Mouse (Mus musculus): ENCODE results near the gene Knstrn. TPM values are rescaled to one million over a fixed set of nuclear protein-coding genes. Genes with fewer than 3 reads are reported as not detected.

Knstrn gene
- 66.2 and 84.2 TPM in 2 replicates for polyA plus RNA-seq (2014; fragmentation: Nextera tagmentation; extraction: Ambion mirVana)

DNA sequence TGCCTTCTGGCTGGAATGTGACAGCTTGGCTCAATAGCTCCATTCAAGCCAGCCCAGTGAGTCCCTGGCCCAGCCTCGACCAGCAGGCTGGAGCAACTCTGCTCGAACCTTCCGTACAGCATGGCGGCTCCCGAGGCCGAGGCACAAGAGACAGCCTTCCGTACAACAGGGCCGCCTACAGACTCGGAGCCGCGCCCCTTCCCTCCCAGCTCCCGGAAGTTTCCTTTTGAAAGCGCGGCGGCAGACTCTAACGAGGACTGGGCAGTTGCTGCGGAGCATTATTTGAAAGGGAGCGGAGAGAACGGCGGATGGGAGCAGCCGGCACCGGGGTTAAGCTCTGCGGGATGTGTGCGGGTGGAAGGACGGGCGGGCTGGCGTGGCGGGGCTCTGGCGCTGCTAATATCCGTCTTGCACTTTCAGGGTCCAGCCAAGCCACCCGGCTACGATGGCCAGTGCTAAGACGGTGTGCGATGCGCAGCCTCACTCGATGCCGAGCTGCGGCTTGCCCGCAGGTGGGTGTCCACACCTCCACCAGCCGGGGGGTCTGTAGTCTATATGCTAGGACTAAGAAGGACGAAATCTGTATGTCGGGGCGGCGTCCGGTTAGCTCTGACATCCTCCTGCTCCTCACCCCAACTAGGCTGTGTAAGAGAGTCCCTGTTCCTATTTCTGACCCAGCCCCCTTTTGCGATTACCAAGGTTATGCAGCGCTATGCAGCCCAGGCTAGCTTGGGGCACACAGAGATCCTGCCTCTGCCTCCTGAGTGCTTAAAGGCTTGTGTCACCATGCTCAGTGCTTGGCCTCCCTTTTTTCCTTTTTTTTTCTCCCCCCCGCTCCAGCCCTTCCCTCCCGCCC lies at the start of gene Knstrn:
Gene Knstrn, plus strand, starts transcription at position 23 of the 856 bp plus-strand sequence.
- Histone ChIP-seq H3K9ac (ENCODE audit: low read length) (peak within 1 kb of the TSS; percentile 77), H3K27ac (ENCODE audit: low read depth, low read length) (peak within 1 kb of the TSS; percentile 65), H3K4me2 (ENCODE audit: low read length) (peak within 1 kb of the TSS; percentile 86), H3K9me3 (replicated peaks; ENCODE audit: control insufficient read depth, low read length) (no peaks in the 10 kb centered on the region), H3K4me3 (ENCODE audit: low read depth, low read length) (peak within 1 kb of the TSS; percentile 66), H3K27me3 (replicated peaks; ENCODE audit: control insufficient read depth, insufficient read depth, low read length) (no peaks in the 10 kb centered on the region), H3K36me3 (ENCODE audit: control insufficient read depth, insufficient read depth, low read length) (peaks cover 19% of the 10 kb centered on the region; the same call in 1 of the 2 replicates), H3K4me1 (ENCODE audit: control insufficient read depth, insufficient read depth, low read length) (peaks cover 2% of the 10 kb centered on the region; the same call in 1 of the 2 replicates)
- 2% methylated on average over 47 of the region's 49 CpGs for WGBS
- ATAC-seq (peak; percentile 98), DNase-seq (ENCODE audit: low spot score) (peak; percentile 97)

DNA sequence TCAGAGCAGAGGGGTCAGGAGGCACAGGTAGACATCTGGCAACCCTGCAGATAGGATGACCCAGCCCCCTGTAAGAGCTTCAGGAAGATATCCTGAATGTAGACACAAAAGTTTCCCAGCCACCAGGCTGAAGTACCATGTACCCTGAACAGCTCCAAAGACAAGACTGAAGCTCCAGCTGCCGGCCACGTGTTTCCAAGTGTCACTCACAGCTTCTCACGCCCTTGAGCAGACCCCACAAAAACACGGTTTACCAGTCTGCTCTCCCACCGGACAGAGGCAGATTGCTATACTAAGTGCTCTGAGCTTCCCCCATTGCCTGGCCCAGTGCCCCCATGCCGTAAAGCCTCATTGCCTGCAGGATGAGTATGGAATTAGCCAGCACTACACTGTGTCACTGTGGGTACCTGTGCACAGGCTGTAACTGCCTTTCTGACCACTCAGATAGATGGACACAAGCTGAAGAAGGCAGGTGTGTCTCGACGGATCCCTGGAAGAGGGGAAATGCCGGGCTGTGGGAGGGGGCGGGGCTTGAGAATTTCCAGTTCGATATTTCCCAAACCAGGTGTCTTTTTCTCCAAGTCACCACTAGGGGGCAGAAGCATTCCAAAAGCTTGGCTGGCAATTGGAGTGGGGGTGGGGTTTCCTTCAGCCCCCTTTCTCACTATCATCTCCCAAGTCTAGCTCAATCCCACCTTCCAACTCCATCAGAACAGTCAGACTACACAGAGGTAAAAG lies 49.5 kb upstream of the Knstrn start:
- DNase-seq (ENCODE audit: low spot score) (peak; percentile 70), ATAC-seq (no peak)
- H3K4me2 ChIP-seq (ENCODE audit: low read length): no peak overlapping the region
- H3K36me3 ChIP-seq (ENCODE audit: control insufficient read depth, insufficient read depth, low read length): no peaks in the 10 kb centered on the region
- H3K9me3 ChIP-seq (replicated peaks; ENCODE audit: control insufficient read depth, low read length): no peaks in the 10 kb centered on the region
- no peaks in the 10 kb centered on the region for H3K27me3 ChIP-seq (replicated peaks; ENCODE audit: control insufficient read depth, insufficient read depth, low read length)
- peaks cover 29% of the 10 kb centered on the region for H3K4me1 ChIP-seq (ENCODE audit: control insufficient read depth, insufficient read depth, low read length)
- no peak overlapping the region for H3K9ac ChIP-seq (ENCODE audit: low read length)
- 20% methylated on average over 11 of the region's 11 CpGs for WGBS
- no peak overlapping the region for H3K4me3 ChIP-seq (ENCODE audit: low read depth, low read length)
- no peak overlapping the region for H3K27ac ChIP-seq (ENCODE audit: low read depth, low read length)

DNA sequence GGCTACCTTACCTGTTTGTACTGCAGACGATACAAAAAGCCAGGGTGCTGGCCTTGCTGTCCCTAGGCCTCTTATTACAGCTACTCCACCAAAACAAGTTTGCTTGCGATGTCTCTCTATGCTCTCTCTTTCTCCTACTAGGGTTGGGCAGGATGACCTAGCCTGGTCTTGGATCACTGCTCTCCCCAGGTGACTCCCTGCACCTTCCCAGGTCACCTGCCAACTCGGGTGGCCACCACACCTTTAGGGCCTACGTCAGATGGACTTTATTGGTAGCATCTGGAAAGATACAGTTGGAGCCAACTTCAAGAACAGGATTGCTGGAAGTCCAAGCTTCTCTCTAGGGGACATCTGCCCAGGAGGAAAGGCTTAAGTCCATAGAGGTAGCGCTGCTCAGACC lies 48.9 kb upstream of the Knstrn start:
- DNase-seq (ENCODE audit: low spot score) (no peak), ATAC-seq (no peak)
- no peaks in the 10 kb centered on the region for H3K27me3 ChIP-seq (replicated peaks; ENCODE audit: control insufficient read depth, insufficient read depth, low read length)
- H3K9me3 ChIP-seq (replicated peaks; ENCODE audit: control insufficient read depth, low read length): no peaks in the 10 kb centered on the region
- peaks cover 27% of the 10 kb centered on the region for H3K4me1 ChIP-seq (ENCODE audit: control insufficient read depth, insufficient read depth, low read length)
- H3K9ac ChIP-seq (ENCODE audit: low read length): no peak overlapping the region
- no peak overlapping the region for H3K27ac ChIP-seq (ENCODE audit: low read depth, low read length)
- no peak overlapping the region for H3K4me2 ChIP-seq (ENCODE audit: low read length)
- H3K36me3 ChIP-seq (ENCODE audit: control insufficient read depth, insufficient read depth, low read length): no peaks in the 10 kb centered on the region
- WGBS: 91% methylated on average over 5 of the region's 5 CpGs
- no peak overlapping the region for H3K4me3 ChIP-seq (ENCODE audit: low read depth, low read length)

DNA sequence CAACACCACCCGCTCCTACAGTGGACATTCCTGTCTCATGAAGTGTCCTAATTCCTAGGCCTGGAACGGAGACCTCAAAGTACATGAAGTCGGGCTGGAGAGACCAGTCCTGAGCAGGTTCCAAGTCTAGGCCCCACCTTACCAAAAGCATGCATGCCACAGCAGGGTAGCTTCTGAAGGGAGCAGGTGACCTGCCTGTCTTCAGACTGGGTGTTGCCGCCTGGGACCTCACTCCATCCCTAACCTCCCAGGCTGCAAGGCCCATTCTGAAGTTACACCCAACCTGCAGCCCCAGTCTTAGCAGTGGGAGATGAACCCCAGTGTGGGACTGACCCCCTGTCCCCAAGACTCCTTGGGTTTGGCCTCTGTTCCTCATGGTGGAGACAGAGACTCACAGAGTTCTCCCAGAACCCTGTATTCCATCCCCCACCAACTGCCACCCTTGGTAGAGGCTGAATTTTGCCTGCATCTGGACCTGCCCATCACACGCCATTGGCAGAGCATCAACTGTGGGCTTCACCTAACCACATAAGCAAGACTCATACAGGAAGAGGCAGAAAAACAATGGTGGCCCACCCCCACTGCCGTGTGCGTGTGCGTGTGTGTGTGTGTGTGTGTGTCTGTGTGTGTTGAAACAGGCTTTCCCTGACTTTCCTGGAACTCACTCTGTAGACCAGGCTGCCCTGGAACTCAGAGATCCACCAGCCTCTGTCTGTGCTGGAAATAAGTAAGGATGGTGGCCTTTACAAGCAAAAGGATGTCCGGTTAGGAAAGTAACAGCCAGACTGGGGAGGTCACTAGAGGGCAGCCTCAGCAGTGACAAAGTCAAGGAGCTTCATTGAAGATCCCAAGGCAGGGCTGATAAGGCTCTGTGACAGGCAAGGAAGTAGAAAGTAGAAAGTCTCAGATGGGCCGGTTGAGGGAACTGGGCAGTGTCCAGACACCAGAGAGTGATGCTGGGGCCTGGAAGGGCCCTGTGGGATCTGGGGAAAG lies 47.5 kb upstream of the Knstrn start:
- DNase-seq (ENCODE audit: low spot score): no peak
- H3K4me3 ChIP-seq (ENCODE audit: low read depth, low read length): no peak overlapping the region
- H3K27ac ChIP-seq (ENCODE audit: low read depth, low read length): no peak overlapping the region
- no peak overlapping the region for H3K9ac ChIP-seq (ENCODE audit: low read length)
- H3K27me3 ChIP-seq (replicated peaks; ENCODE audit: control insufficient read depth, insufficient read depth, low read length): no peaks in the 10 kb centered on the region
- peaks cover 18% of the 10 kb centered on the region for H3K4me1 ChIP-seq (ENCODE audit: control insufficient read depth, insufficient read depth, low read length)
- no peaks in the 10 kb centered on the region for H3K9me3 ChIP-seq (replicated peaks; ENCODE audit: control insufficient read depth, low read length)
- H3K4me2 ChIP-seq (ENCODE audit: low read length): no peak overlapping the region
- ATAC-seq: no peak
- WGBS: 75% methylated on average over 10 of the region's 10 CpGs
- H3K36me3 ChIP-seq (ENCODE audit: control insufficient read depth, insufficient read depth, low read length): no peaks in the 10 kb centered on the region

DNA sequence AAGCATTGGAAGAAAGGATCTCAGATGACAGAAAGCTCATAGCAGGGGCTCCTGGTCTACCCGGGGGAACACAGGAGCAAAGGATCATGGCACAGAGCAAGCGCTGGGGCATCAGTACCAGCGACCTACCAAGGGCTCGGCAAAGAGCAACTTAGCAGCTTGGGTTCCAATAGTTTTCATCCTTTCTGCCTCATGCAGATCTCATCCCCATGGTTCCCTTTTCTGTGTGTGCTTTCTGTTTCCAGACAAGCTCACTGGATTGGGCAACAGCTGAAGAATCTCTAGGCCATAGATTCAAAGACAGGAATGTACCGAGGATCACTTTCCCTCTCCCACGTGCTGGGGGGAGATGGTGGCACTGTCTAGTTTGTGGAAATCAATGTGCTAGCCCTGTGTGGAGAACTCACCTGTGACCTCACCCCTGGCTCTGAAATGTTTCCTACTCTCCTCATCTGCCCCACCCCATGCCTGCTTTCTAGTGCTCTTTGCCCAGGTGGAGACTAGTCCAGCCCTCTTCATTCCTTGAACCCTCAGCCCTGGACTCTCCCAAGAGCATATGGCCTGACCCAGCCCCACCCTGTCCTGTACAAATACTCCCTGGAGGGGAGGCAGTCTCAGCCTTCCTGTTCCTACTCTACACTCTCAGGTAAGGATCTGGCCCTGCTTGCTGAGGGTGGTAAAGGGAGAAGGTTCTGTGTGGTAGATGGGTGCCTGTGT lies 41.5 kb upstream of the Knstrn start, which contains the start of gene Phgr1:
Gene Phgr1, plus strand, starts transcription at position 612 of the 717 bp plus-strand sequence.
- Histone ChIP-seq H3K9me3 (replicated peaks; ENCODE audit: control insufficient read depth, low read length) (no peaks in the 10 kb centered on the region), H3K4me3 (ENCODE audit: low read depth, low read length) (no peak within 1 kb of the TSS), H3K4me2 (ENCODE audit: low read length) (no peak within 1 kb of the TSS), H3K9ac (ENCODE audit: low read length) (no peak within 1 kb of the TSS), H3K36me3 (ENCODE audit: control insufficient read depth, insufficient read depth, low read length) (no peaks in the 10 kb centered on the region), H3K27ac (ENCODE audit: low read depth, low read length) (no peak within 1 kb of the TSS), H3K4me1 (ENCODE audit: control insufficient read depth, insufficient read depth, low read length) (peaks cover 8% of the 10 kb centered on the region), H3K27me3 (replicated peaks; ENCODE audit: control insufficient read depth, insufficient read depth, low read length) (no peaks in the 10 kb centered on the region)
- DNase-seq (ENCODE audit: low spot score) (no peak), ATAC-seq (no peak)
- 83% methylated on average over 6 of the region's 6 CpGs for WGBS

DNA sequence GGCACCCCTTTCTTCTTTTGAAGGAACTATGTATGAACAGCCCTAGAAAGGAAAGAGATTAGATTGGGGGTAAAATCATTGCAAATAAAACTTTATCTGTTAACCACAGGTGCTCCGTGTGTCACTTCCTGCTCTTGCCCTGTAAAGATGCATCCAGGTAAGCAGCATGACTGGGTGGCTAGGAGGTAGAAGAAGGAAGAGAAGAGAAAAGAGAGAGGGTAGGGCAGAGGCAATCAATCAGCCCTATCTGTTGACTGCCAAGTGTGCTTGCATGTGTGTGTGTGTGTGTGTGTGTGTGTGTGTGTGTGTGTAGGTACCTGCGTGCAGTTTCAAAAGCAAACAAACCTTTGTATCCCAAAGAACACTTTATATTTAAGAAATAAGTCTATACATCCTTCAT lies 39.3 kb upstream of the Knstrn start:
- DNase-seq (ENCODE audit: low spot score): no peak
- no peak for ATAC-seq
- Histone ChIP-seq H3K4me1 (ENCODE audit: control insufficient read depth, insufficient read depth, low read length) (peaks cover 13% of the 10 kb centered on the region), H3K4me3 (ENCODE audit: low read depth, low read length) (no peak overlapping the region), H3K27ac (ENCODE audit: low read depth, low read length) (no peak overlapping the region), H3K9ac (ENCODE audit: low read length) (no peak overlapping the region), H3K9me3 (replicated peaks; ENCODE audit: control insufficient read depth, low read length) (no peaks in the 10 kb centered on the region), H3K36me3 (ENCODE audit: control insufficient read depth, insufficient read depth, low read length) (no peaks in the 10 kb centered on the region), H3K4me2 (ENCODE audit: low read length) (no peak overlapping the region), H3K27me3 (replicated peaks; ENCODE audit: control insufficient read depth, insufficient read depth, low read length) (no peaks in the 10 kb centered on the region)
- WGBS: 81% methylated on average over 2 of the region's 2 CpGs

DNA sequence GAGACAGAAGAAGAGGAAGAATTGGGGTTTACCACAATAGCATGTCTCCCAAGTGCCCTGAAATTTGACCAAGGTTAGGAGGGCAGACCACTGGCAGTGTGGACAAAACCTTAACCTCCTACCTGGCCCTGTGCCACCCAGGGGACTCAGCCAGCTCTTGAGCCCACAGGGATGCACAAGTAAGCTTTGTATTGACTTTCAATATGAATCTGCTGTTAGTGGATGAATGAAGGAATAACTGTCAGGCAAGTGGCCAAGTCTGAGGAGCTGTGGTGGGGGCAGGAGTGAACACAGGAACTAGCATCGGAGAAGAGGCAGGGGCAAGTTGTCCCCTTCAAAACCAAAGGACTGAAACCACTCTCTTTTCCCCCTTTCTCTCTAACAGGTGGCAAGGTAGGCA lies 38.4 kb upstream of the Knstrn start:
- Histone ChIP-seq H3K9me3 (replicated peaks; ENCODE audit: control insufficient read depth, low read length) (no peaks in the 10 kb centered on the region), H3K36me3 (ENCODE audit: control insufficient read depth, insufficient read depth, low read length) (no peaks in the 10 kb centered on the region), H3K4me1 (ENCODE audit: control insufficient read depth, insufficient read depth, low read length) (peaks cover 13% of the 10 kb centered on the region), H3K9ac (ENCODE audit: low read length) (no peak overlapping the region), H3K27me3 (replicated peaks; ENCODE audit: control insufficient read depth, insufficient read depth, low read length) (no peaks in the 10 kb centered on the region), H3K27ac (ENCODE audit: low read depth, low read length) (peak overlapping the region; percentile 76), H3K4me3 (ENCODE audit: low read depth, low read length) (no peak overlapping the region), H3K4me2 (ENCODE audit: low read length) (no peak overlapping the region)
- ATAC-seq (no peak), DNase-seq (ENCODE audit: low spot score) (peak; percentile 42)
- WGBS: 38% methylated on average over 1 of the region's 1 CpGs

DNA sequence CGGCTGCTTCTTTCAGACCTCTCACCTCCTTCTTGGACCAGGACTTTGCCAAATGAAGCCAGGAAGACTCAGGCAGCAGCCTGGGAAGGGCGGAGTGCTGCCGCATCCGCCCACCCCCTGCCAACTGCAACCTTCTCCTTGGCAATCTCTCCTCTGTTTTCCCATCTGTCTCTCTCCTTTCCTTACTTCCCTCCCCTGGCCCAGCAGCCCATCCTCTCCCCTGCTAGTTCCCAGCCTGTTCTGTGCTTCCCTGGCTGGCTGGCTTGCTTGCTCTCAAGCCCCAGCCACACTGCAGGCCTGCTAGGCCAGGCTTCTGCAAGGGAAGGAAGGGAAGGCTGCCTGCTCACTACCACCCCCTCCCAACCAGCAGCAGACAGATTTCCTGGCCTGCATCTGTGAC lies 38.0 kb upstream of the Knstrn start:
- no peaks in the 10 kb centered on the region for H3K9me3 ChIP-seq (replicated peaks; ENCODE audit: control insufficient read depth, low read length)
- WGBS: 51% methylated on average over 3 of the region's 4 CpGs
- H3K36me3 ChIP-seq (ENCODE audit: control insufficient read depth, insufficient read depth, low read length): no peaks in the 10 kb centered on the region
- H3K9ac ChIP-seq (ENCODE audit: low read length): no peak overlapping the region
- H3K27ac ChIP-seq (ENCODE audit: low read depth, low read length): peak overlapping the region; percentile 76
- H3K4me2 ChIP-seq (ENCODE audit: low read length): no peak overlapping the region
- peaks cover 13% of the 10 kb centered on the region for H3K4me1 ChIP-seq (ENCODE audit: control insufficient read depth, insufficient read depth, low read length)
- ATAC-seq (peak; percentile 50; the same call in 1 of the 2 replicates), DNase-seq (ENCODE audit: low spot score) (peak; percentile 72)
- H3K27me3 ChIP-seq (replicated peaks; ENCODE audit: control insufficient read depth, insufficient read depth, low read length): no peaks in the 10 kb centered on the region
- no peak overlapping the region for H3K4me3 ChIP-seq (ENCODE audit: low read depth, low read length)

Measured in forebrain, embryonic 14.5 days (tissue).